Mouse (Mus musculus): ENCODE results near the gene Igflr1.

Gene Igflr1

GRCm38 (mm10) chr7:30588676-30589434, 23.6 kb downstream of the Igflr1 start, which contains the start of gene Kmt2b:
Gene Kmt2b, minus strand, starts transcription at chr7:30588726.
- peak; percentile 99 for DNase-seq (ENCODE audit: low spot score)

GRCm38 (mm10) chr7:30589435-30590301, 24.4 kb downstream of the Igflr1 start:
- peak; percentile 54 for DNase-seq (ENCODE audit: low spot score)

GRCm38 (mm10) chr7:30590927-30591604, 25.8 kb downstream of the Igflr1 start:
- no peak for DNase-seq (ENCODE audit: low spot score)

- no peak for DNase-seq (ENCODE audit: low spot score)
These were observed 26.4 kb downstream of the Igflr1 start for GRCm38 (mm10) chr7:30591605-30591951.

GRCm38 (mm10) chr7:30592772-30593423, 27.7 kb downstream of the Igflr1 start:
- no peak for DNase-seq (ENCODE audit: low spot score)

GRCm38 (mm10) chr7:30593579-30594509, 28.6 kb downstream of the Igflr1 start:
- DNase-seq (ENCODE audit: low spot score) = no peak

GRCm38 (mm10) chr7:30594510-30595024, 29.3 kb downstream of the Igflr1 start:
- DNase-seq (ENCODE audit: low spot score) = no peak

- DNase-seq (ENCODE audit: low spot score) = no peak
These were observed 30.9 kb downstream of the Igflr1 start for GRCm38 (mm10) chr7:30596093-30596492.

- no peak for DNase-seq (ENCODE audit: low spot score)
These were observed 31.6 kb downstream of the Igflr1 start for GRCm38 (mm10) chr7:30596811-30597210.

GRCm38 (mm10) chr7:30598786-30599185, 33.6 kb downstream of the Igflr1 start, which contains the start of gene Zbtb32:
Gene Zbtb32, minus strand, starts transcription at chr7:30598909.
- no peak for DNase-seq (ENCODE audit: low spot score)

GRCm38 (mm10) chr7:30599933-30600353, 34.7 kb downstream of the Igflr1 start:
- peak; percentile 85 for DNase-seq (ENCODE audit: low spot score)

- no peak for DNase-seq (ENCODE audit: low spot score)
These were observed 35.4 kb downstream of the Igflr1 start for GRCm38 (mm10) chr7:30600651-30601050.

- DNase-seq (ENCODE audit: low spot score) = no peak
These were observed 37.4 kb downstream of the Igflr1 start for GRCm38 (mm10) chr7:30602583-30602982.

GRCm38 (mm10) chr7:30604424-30604823, 39.2 kb downstream of the Igflr1 start:
- DNase-seq (ENCODE audit: low spot score) = no peak

- DNase-seq (ENCODE audit: low spot score) = no peak
These were observed 39.7 kb downstream of the Igflr1 start for GRCm38 (mm10) chr7:30604944-30605343.

- no peak for DNase-seq (ENCODE audit: low spot score)
These were observed 42.6 kb downstream of the Igflr1 start for GRCm38 (mm10) chr7:30607706-30608309.

GRCm38 (mm10) chr7:30608476-30608875, 43.2 kb downstream of the Igflr1 start:
- no peak for DNase-seq (ENCODE audit: low spot score)

GRCm38 (mm10) chr7:30610043-30610442, 44.8 kb downstream of the Igflr1 start:
- no peak for DNase-seq (ENCODE audit: low spot score)

GRCm38 (mm10) chr7:30612654-30613402, 47.6 kb downstream of the Igflr1 start, which contains the start of gene Upk1a:
Gene Upk1a, minus strand, starts transcription at chr7:30612847.
- DNase-seq (ENCODE audit: low spot score) = no peak
